Mouse (Mus musculus) erythroid progenitor cell, adult 5-6 weeks (primary cell): ENCODE measurements around the gene Flvcr2. TPM values are rescaled to one million over a fixed set of nuclear protein-coding genes. Genes with fewer than 3 reads are reported as not detected.

Experiments
- ATAC-seq: replicated peaks from 2 replicates; pipeline ENCODE4 v1.8.0; 2016; ENCODE audit warnings: moderate number of reproducible peaks, mild to moderate bottlenecking, moderate TSS enrichment, inconsistent platforms; ENCODE audit not compliant: poor library complexity, low FRiP score, severe bottlenecking
- total RNA-seq, 2 experiments: library from RNA; stranded (forward) in 1 of 2; stranded (reverse) in 1 of 2; fragments of 150-400 nt in 1 of 2; fragments of 186-747, 209-891 nt in 1 of 2; gene quantifications; 2 replicates each; pipeline versions ENCODE4 v1.2.3 to v1.2.4; 2015 to 2017; ENCODE audit warnings: low replicate concordance in 2 of 2

Gene Flvcr2
- total RNA-seq, 2 experiments from 2014 or later, result not detected

- ATAC-seq, result no peak
Measured at GRCm38 (mm10) chr12:85848164-85848958, 102.0 kb downstream of the Flvcr2 start.

GRCm38 (mm10) chr12:85850661-85851060, 104.3 kb downstream of the Flvcr2 start:
- ATAC-seq, result no peak

- no peak for ATAC-seq
Measured at GRCm38 (mm10) chr12:85853836-85854235, 107.5 kb downstream of the Flvcr2 start.

GRCm38 (mm10) chr12:85854271-85854670, 107.9 kb downstream of the Flvcr2 start:
- ATAC-seq, result no peak

- ATAC-seq, result no peak
Measured at GRCm38 (mm10) chr12:85857300-85857699, 111.0 kb downstream of the Flvcr2 start.

GRCm38 (mm10) chr12:85859111-85859510, 112.8 kb downstream of the Flvcr2 start:
- ATAC-seq, result no peak

GRCm38 (mm10) chr12:85859511-85860189, 113.3 kb downstream of the Flvcr2 start:
- ATAC-seq, result no peak

GRCm38 (mm10) chr12:85862514-85862913, 116.2 kb downstream of the Flvcr2 start:
- ATAC-seq, result no peak

Other genes with a start within 250 kb of the Flvcr2 start
- 0.84 and 6.5 TPM in 2 replicates for gene Jdp2, start 147.5 kb upstream of the Flvcr2 start, total RNA-seq (2015; ENCODE audit: low replicate concordance)
- 1.8 and 4.9 TPM in 2 replicates for gene Jdp2, start 147.5 kb upstream of the Flvcr2 start, total RNA-seq (2017; ENCODE audit: low replicate concordance)
- 10.8 TPM in 1 of 2 replicates, not detected in the other for gene Batf, start 59.9 kb upstream of the Flvcr2 start, total RNA-seq (2015; ENCODE audit: low replicate concordance)
- 0.61 and 6.3 TPM in 2 replicates for gene Batf, start 59.9 kb upstream of the Flvcr2 start, total RNA-seq (2017; ENCODE audit: low replicate concordance)
- gene Erg28, start 78.0 kb downstream of the Flvcr2 start, total RNA-seq (2015; ENCODE audit: low replicate concordance), result 41.8 and 49.5 TPM in 2 replicates
- 20.9 and 24.5 TPM in 2 replicates for gene Erg28, start 78.0 kb downstream of the Flvcr2 start, total RNA-seq (2017; ENCODE audit: low replicate concordance)
- gene Ttll5, start 78.1 kb downstream of the Flvcr2 start, total RNA-seq (2015; ENCODE audit: low replicate concordance), result 38.9 and 57.8 TPM in 2 replicates
- gene Ttll5, start 78.1 kb downstream of the Flvcr2 start, total RNA-seq (2017; ENCODE audit: low replicate concordance), result 28.6 and 52.0 TPM in 2 replicates